Mouse (Mus musculus) cerebellum, adult 2 months (tissue): ENCODE measurements around the gene Igbp1.

Experiments
- CTCF ChIP-seq: fragments of 200-500 bp; IDR thresholded peaks from 2 replicates; pipeline ENCODE4 v1.5.1; 2011; ENCODE audit warnings: low read depth, mild to moderate bottlenecking, control low read depth, low read length, moderate library complexity, borderline replicate concordance; ENCODE audit not compliant: insufficient read depth
- POLR2A ChIP-seq: fragments of 200-500 bp; IDR thresholded peaks from 2 replicates; pipeline ENCODE4 v1.6.1; 2011; ENCODE audit warnings: low read length, control low read depth, borderline replicate concordance; ENCODE audit not compliant: insufficient read depth

DNA sequence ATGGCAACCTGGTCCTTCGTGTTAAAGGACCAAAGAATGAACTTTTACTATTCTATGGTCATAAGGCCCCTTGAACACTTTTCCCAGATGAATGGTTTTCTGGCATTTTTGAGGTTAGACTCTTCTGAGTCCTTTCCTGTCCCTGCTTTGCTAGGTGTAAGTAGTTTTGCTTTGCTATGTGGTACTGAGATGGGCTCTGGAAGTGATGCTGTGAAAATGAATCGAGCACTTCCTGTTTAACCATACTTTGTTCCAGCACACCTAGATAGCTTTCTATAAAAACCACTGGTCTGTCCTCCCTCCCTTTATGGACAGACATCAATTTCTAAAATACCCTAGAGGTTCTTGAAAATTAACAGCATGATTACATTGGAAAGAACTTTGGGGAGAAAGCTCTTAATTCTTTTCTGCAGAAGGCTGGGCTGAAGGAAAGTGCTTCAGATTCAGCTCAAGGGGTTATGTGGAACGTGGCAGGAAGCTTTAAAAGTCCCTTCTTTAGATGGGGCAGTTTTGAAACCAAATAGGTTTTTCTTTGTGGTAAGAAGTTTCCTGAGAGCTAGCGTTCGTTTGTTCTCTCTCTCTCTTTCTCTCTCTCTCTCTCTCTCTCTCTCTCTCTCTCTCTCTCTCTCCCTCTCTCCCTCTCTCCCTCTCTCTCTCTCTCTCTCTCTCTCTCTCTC is 10.2 kb downstream of the Igbp1 start:
- TF ChIP-seq CTCF (no peak), POLR2A (no peak)
